10 mouse cellular contexts compared by ENCODE assay signal in genomic region chr11:71902304-71903019, GRCm38 (mm10).
A peak's percentile ranks its signal among the peaks of the same experiment; 100 is the strongest.
DNase-seq lines count a peak whose midpoint lies in the region; ATAC-seq and TF ChIP-seq lines count a peak whose summit lies in the region.
"Had no signal": no experiment of that assay in that cellular context is flagged by ENCODE, and none has a peak within 500 bp of the region (broad histone marks: within the 10 kb centered on the region; RNA-seq: fewer than 3 reads in every experiment).

No protein-coding gene starts in this region.

- H3K9me3 ChIP-seq in forebrain, embryonic 11.5 days (ENCODE audit: control insufficient read depth, low read length): no peaks in the 10 kb centered on the region
- H3K9me3 ChIP-seq in forebrain, embryonic 10.5 days: no peaks in the 10 kb centered on the region

- 68% methylated on average over 10 of the region's 10 CpGs for WGBS in forebrain, embryonic 11.5 days
- WGBS in forebrain, embryonic 10.5 days: 79% methylated on average over 10 of the region's 10 CpGs
- WGBS in lung, adult 2 months: 47% methylated on average over 10 of the region's 10 CpGs

- no peak overlapping the region for H3K27ac ChIP-seq in forebrain, embryonic 11.5 days (ENCODE audit: low read depth, low read length)
- no peak overlapping the region for H3K27ac ChIP-seq in forebrain, embryonic 10.5 days

- no peak for ATAC-seq in forebrain, embryonic 11.5 days (replicated peaks; ENCODE audit: low FRiP score)

- no peak for TF ChIP-seq POLR2A in lung, adult 2 months (IDR thresholded peaks at IDR 0.05; ENCODE audit: borderline replicate concordance, extremely low read depth, low read depth, low read length)

- H3K36me3 ChIP-seq in forebrain, embryonic 11.5 days (ENCODE audit: control insufficient read depth, insufficient read depth, low read length): no peaks in the 10 kb centered on the region
- H3K36me3 ChIP-seq in forebrain, embryonic 10.5 days (replicated peaks): no peaks in the 10 kb centered on the region

- intact Hi-C loops in left cerebral cortex, postnatal 4 days (cut with DNase I): no loop called here

- H3K27me3 ChIP-seq in forebrain, embryonic 11.5 days (ENCODE audit: control insufficient read depth, insufficient read depth, low read length): no peaks in the 10 kb centered on the region
- H3K27me3 ChIP-seq in forebrain, embryonic 10.5 days (ENCODE audit: poor library complexity, severe bottlenecking): no peaks in the 10 kb centered on the region

- H3K9ac ChIP-seq in forebrain, embryonic 11.5 days (ENCODE audit: low read length): no peak overlapping the region

- H3K4me1 ChIP-seq in forebrain, embryonic 11.5 days (replicated peaks; ENCODE audit: control insufficient read depth, insufficient read depth, low read length): no peaks in the 10 kb centered on the region
- peaks cover 9% of the 10 kb centered on the region; the same call in 1 of the 2 replicates for H3K4me1 ChIP-seq in forebrain, embryonic 10.5 days
- H3K4me1 ChIP-seq in lung, adult 2 months (ENCODE audit: control insufficient read depth, insufficient read depth, low read length): no peaks in the 10 kb centered on the region

- TF ChIP-seq CTCF in lung, adult 2 months (IDR thresholded peaks at IDR 0.05; ENCODE audit: insufficient read depth, low read length): no peak

- no peak overlapping the region for H3K4me2 ChIP-seq in forebrain, embryonic 11.5 days (ENCODE audit: low read depth, low read length, severe bottlenecking)
- H3K4me2 ChIP-seq: heart, embryonic 11.5 days had no signal

- no peak overlapping the region for H3K4me3 ChIP-seq in forebrain, embryonic 11.5 days (ENCODE audit: low read depth, low read length)
- H3K4me3 ChIP-seq in forebrain, embryonic 10.5 days: no peak overlapping the region
- H3K4me3 ChIP-seq in lung, adult 2 months (replicated peaks; ENCODE audit: extremely low read depth, low read depth, low read length): no peak overlapping the region

- peak; percentile 55 for DNase-seq in forebrain, embryonic 11.5 days (ENCODE audit: low spot score)
- DNase-seq in forebrain, embryonic 10.5 days (ENCODE audit: extremely low spot score, low spot score): no peak
- peak; percentile 81 for DNase-seq in cerebellum, adult 11-12 months
- peak; percentile 24 to 46 for DNase-seq in frontal cortex, postnatal 10 days (ENCODE audit: low spot score in 2 of 2)
- peak; percentile 64 for DNase-seq in left cerebral cortex, postnatal 4 days
- DNase-seq in spleen, adult 12 weeks (ENCODE audit: low spot score): no peak
- DNase-seq in testis, postnatal 14 days (ENCODE audit: low spot score): no peak
- no peak for DNase-seq in lung, adult 2 months
- DNase-seq: kidney, postnatal 14 days had no signal

Comparison
In these comparisons a context has a peak if more than half of its experiments do, and no peak if none do; other contexts are left out.
1. DNase-seq: peak in forebrain, embryonic 11.5 days (single experiment), cerebellum, adult 11-12 months (single experiment), frontal cortex, postnatal 10 days (2 of 2) and left cerebral cortex, postnatal 4 days (single experiment); none in forebrain, embryonic 10.5 days (single experiment), spleen, adult 12 weeks (single experiment), testis, postnatal 14 days (single experiment) and lung, adult 2 months (single experiment).